Mouse (Mus musculus): ENCODE measurements around the gene Otud3. TPM values are rescaled to one million over a fixed set of nuclear protein-coding genes. Genes with fewer than 3 reads are reported as not detected.
"Not testable (repeated sequence)": the region's sequence is repeated elsewhere in the genome, so short reads cannot be mapped to it uniquely, and the experiment has no call there.

Gene Otud3
- polyA plus RNA-seq, 1 experiment from 2014 or later = 3.2 TPM

DNA sequence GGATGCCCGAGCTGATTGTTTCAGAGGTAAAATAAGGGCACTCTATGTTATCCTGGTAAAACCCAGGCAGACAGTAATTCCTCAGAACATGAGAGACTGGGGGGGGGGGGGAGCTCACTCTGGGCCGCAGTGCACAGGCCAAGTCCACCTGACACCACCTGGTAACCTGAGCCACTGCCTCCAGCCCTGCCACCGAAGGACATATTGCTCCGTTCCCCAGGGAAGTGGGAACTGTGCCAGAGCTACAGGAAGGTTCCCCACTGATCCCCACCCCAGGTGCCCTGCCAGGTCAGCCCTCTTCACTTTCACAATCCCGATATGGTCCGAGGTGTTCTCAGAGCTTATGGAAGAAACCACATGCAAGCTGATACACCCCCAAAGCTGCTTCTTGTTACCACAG lies 21.1 kb downstream of the Otud3 start:
- Histone ChIP-seq H3K4me2 (no peak overlapping the region), H3K27ac (no peak overlapping the region), H3K9ac (replicated peaks) (no peak overlapping the region), H3K9me3 (no peaks in the 10 kb centered on the region), H3K4me1 (replicated peaks) (0 out of 2 replicates have a peak, but pooled peaks cover 4% of the 10 kb centered on the region), H3K4me3 (replicated peaks) (no peak overlapping the region), H3K36me3 (peaks cover 57% of the 10 kb centered on the region), H3K27me3 (no peaks in the 10 kb centered on the region)
- no peak for ATAC-seq (ENCODE audit: insufficient number of reproducible peaks, insufficient read depth, low FRiP score, low TSS enrichment, low read depth)
- WGBS = 67% methylated on average over 6 of the region's 6 CpGs

- Histone ChIP-seq H3K4me3 (replicated peaks) (no peak overlapping the region), H3K27ac (no peak overlapping the region), H3K27me3 (no peaks in the 10 kb centered on the region), H3K9ac (replicated peaks) (no peak overlapping the region), H3K4me1 (replicated peaks) (0 out of 2 replicates have a peak, but pooled peaks cover 4% of the 10 kb centered on the region), H3K9me3 (no peaks in the 10 kb centered on the region), H3K4me2 (no peak overlapping the region), H3K36me3 (peaks cover 29% of the 10 kb centered on the region; the same call in 1 of the 2 replicates)
- ATAC-seq (ENCODE audit: insufficient number of reproducible peaks, insufficient read depth, low FRiP score, low TSS enrichment, low read depth) = no peak
- WGBS = 67% methylated on average over 8 of the region's 8 CpGs
These were observed 24.1 kb downstream of the Otud3 start for GRCm38 (mm10) chr4:138889635-138890034.

GRCm38 (mm10) chr4:138889165-138889564 lies 24.6 kb downstream of the Otud3 start:
- ATAC-seq (ENCODE audit: insufficient number of reproducible peaks, insufficient read depth, low FRiP score, low TSS enrichment, low read depth) = no peak
- Histone ChIP-seq H3K27me3 (no peaks in the 10 kb centered on the region), H3K9ac (replicated peaks) (no peak overlapping the region), H3K4me1 (replicated peaks) (0 out of 2 replicates have a peak, but pooled peaks cover 4% of the 10 kb centered on the region), H3K9me3 (no peaks in the 10 kb centered on the region), H3K36me3 (peaks cover 25% of the 10 kb centered on the region; the same call in 1 of the 2 replicates), H3K27ac (no peak overlapping the region), H3K4me2 (no peak overlapping the region), H3K4me3 (replicated peaks) (no peak overlapping the region)
- 66% methylated on average over 7 of the region's 7 CpGs for WGBS

GRCm38 (mm10) chr4:138884261-138884660 lies 29.5 kb downstream of the Otud3 start:
- no peak overlapping the region for H3K4me2 ChIP-seq
- ATAC-seq (ENCODE audit: insufficient number of reproducible peaks, insufficient read depth, low FRiP score, low TSS enrichment, low read depth) = no peak
- H3K27me3 ChIP-seq = peaks cover 7% of the 10 kb centered on the region
- no peak overlapping the region for H3K9ac ChIP-seq (replicated peaks)
- no peaks in the 10 kb centered on the region for H3K9me3 ChIP-seq
- H3K36me3 ChIP-seq = no peaks in the 10 kb centered on the region
- peaks cover 9% of the 10 kb centered on the region for H3K4me1 ChIP-seq (replicated peaks)
- H3K4me3 ChIP-seq (replicated peaks) = no peak overlapping the region
- no peak overlapping the region for H3K27ac ChIP-seq
- 16% methylated on average over 6 of the region's 6 CpGs for WGBS

GRCm38 (mm10) chr4:138882179-138882578 lies 31.6 kb downstream of the Otud3 start:
- peak overlapping the region; percentile 53 for H3K4me2 ChIP-seq
- no peak for ATAC-seq (ENCODE audit: insufficient number of reproducible peaks, insufficient read depth, low FRiP score, low TSS enrichment, low read depth)
- no peaks in the 10 kb centered on the region for H3K9me3 ChIP-seq
- WGBS = 8% methylated on average over 16 of the region's 16 CpGs
- peaks cover 7% of the 10 kb centered on the region for H3K27me3 ChIP-seq
- H3K27ac ChIP-seq = no peak overlapping the region
- no peak overlapping the region; the same call in 1 of the 2 replicates for H3K9ac ChIP-seq (replicated peaks)
- peak overlapping the region; percentile 19 for H3K4me3 ChIP-seq (replicated peaks)
- H3K4me1 ChIP-seq (replicated peaks) = peaks cover 11% of the 10 kb centered on the region
- H3K36me3 ChIP-seq = no peaks in the 10 kb centered on the region

GRCm38 (mm10) chr4:138880811-138881584 lies 32.7 kb downstream of the Otud3 start:
- WGBS = 85% methylated on average over 7 of the region's 7 CpGs
- Histone ChIP-seq H3K4me2 (no peak overlapping the region), H3K27me3 (peaks cover 7% of the 10 kb centered on the region), H3K9ac (replicated peaks) (no peak overlapping the region), H3K36me3 (no peaks in the 10 kb centered on the region), H3K4me1 (replicated peaks) (peaks cover 11% of the 10 kb centered on the region), H3K9me3 (no peaks in the 10 kb centered on the region), H3K27ac (no peak overlapping the region), H3K4me3 (replicated peaks) (no peak overlapping the region)
- no peak for ATAC-seq (ENCODE audit: insufficient number of reproducible peaks, insufficient read depth, low FRiP score, low TSS enrichment, low read depth)

GRCm38 (mm10) chr4:138879808-138880207 lies 33.9 kb downstream of the Otud3 start:
- no peak overlapping the region for H3K27ac ChIP-seq
- peaks cover 11% of the 10 kb centered on the region for H3K4me1 ChIP-seq (replicated peaks)
- H3K4me2 ChIP-seq = no peak overlapping the region
- no peak overlapping the region for H3K4me3 ChIP-seq (replicated peaks)
- 83% methylated on average over 11 of the region's 11 CpGs for WGBS
- H3K36me3 ChIP-seq = no peaks in the 10 kb centered on the region
- H3K9me3 ChIP-seq = no peaks in the 10 kb centered on the region
- H3K9ac ChIP-seq (replicated peaks) = no peak overlapping the region
- H3K27me3 ChIP-seq = peaks cover 7% of the 10 kb centered on the region
- no peak for ATAC-seq (ENCODE audit: insufficient number of reproducible peaks, insufficient read depth, low FRiP score, low TSS enrichment, low read depth)

DNA sequence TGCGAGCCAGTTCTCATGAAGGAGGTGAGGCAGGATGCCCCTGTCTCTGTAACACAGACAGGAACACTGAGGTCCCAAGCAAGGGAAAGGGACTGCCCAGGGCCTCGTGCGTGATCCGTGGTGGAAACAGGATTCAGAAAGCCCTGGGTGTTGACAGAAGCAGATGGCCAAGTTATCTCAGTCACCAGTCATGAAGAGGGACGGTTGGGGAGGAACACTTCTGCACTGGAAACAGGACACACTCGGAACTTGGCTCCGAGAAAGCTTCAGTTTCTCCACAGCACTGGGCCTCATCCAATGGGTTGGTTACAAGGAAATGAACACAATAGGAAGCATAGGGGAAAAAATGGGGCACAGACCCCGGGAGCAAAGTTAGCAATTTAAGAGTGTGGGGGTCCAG lies 35.0 kb downstream of the Otud3 start:
- H3K27me3 ChIP-seq = peaks cover 7% of the 10 kb centered on the region
- H3K9me3 ChIP-seq = no peaks in the 10 kb centered on the region
- H3K9ac ChIP-seq (replicated peaks) = no peak overlapping the region
- H3K36me3 ChIP-seq = no peaks in the 10 kb centered on the region
- no peak overlapping the region for H3K27ac ChIP-seq
- no peak for ATAC-seq (ENCODE audit: insufficient number of reproducible peaks, insufficient read depth, low FRiP score, low TSS enrichment, low read depth)
- H3K4me2 ChIP-seq = no peak overlapping the region
- peaks cover 11% of the 10 kb centered on the region for H3K4me1 ChIP-seq (replicated peaks)
- WGBS = 41% methylated on average over 8 of the region's 8 CpGs
- no peak overlapping the region for H3K4me3 ChIP-seq (replicated peaks)

DNA sequence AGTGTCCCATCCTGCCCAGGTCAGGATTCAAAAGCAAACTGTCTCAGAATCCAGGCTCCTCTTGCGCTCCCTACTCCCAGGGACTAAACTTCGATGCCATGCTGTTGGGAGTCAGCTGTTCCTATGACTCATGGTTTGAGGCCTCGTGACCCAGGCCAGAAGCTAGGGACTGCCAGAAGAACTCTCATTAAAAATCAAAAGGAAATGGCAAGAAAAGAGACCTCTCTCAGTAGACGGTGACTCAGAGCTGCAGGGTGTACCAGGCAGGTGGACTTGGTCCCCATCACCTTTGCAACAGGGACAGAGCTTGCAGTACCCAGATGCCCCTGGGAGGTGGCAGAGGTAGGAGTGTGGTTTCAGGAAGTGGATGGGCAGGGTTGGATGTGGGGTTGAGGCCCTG lies 36.0 kb downstream of the Otud3 start, which contains the start of gene Pla2g2e:
Pla2g2e (plus strand) TSS at position 212 of the 400 bp plus-strand sequence.
- Histone ChIP-seq H3K4me1 (replicated peaks) (peaks cover 11% of the 10 kb centered on the region), H3K36me3 (no peaks in the 10 kb centered on the region)
- WGBS = 64% methylated on average over 4 of the region's 4 CpGs

GRCm38 (mm10) chr4:138875986-138876385 lies 37.8 kb downstream of the Otud3 start:
- 93% methylated on average over 2 of the region's 2 CpGs for WGBS
- Histone ChIP-seq H3K27me3 (no peaks in the 10 kb centered on the region; the same call in 1 of the 2 replicates), H3K4me1 (replicated peaks) (peaks cover 4% of the 10 kb centered on the region; the same call in 1 of the 2 replicates), H3K36me3 (no peaks in the 10 kb centered on the region), H3K9ac (replicated peaks) (no peak overlapping the region), H3K4me2 (no peak overlapping the region), H3K27ac (no peak overlapping the region), H3K4me3 (replicated peaks) (no peak overlapping the region), H3K9me3 (0 out of 2 replicates have a peak, but pooled peaks cover 3% of the 10 kb centered on the region)
- no peak for ATAC-seq (ENCODE audit: insufficient number of reproducible peaks, insufficient read depth, low FRiP score, low TSS enrichment, low read depth)

More for the DNA sequence above, 36.0 kb downstream of the Otud3 start, which contains the start of gene Pla2g2e:
- Histone ChIP-seq H3K27me3 (peaks cover 7% of the 10 kb centered on the region), H3K9ac (replicated peaks) (no peak within 1 kb of the TSS), H3K4me3 (replicated peaks) (no peak within 1 kb of the TSS), H3K4me2 (no peak within 1 kb of the TSS), H3K9me3 (no peaks in the 10 kb centered on the region), H3K27ac (no peak within 1 kb of the TSS)
- ATAC-seq (ENCODE audit: insufficient number of reproducible peaks, insufficient read depth, low FRiP score, low TSS enrichment, low read depth) = no peak

DNA sequence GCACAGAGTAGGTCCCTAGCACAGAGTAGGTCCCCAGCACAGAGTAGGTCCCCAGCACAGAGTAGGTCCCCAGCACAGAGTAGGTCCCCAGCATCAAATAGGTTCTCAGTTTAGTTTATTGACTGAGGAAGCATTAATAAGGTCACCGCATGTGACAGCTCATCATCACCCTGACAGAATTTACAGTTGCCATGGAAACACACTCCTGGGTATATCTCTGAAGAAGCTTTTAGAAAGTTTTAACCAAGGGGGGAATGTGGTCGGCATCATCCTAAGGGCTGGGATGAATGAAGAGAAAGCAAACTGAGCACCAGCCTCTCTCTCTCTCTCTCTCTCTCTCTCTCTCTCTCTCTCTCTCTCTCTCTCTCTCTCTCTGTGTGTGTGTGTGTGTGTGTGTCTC lies 38.5 kb downstream of the Otud3 start:
- H3K9ac ChIP-seq (replicated peaks); H3K9me3 ChIP-seq; H3K27ac ChIP-seq; H3K4me1 ChIP-seq (replicated peaks); H3K27me3 ChIP-seq; H3K4me3 ChIP-seq (replicated peaks); H3K4me2 ChIP-seq; H3K36me3 ChIP-seq; ATAC-seq (ENCODE audit: insufficient number of reproducible peaks, insufficient read depth, low FRiP score, low TSS enrichment, low read depth): not testable (repeated sequence)
- 87% methylated on average over 2 of the region's 2 CpGs for WGBS

Measured in limb, embryonic 12.5 days (tissue).